Mouse (Mus musculus): Measurements from ENCODE around the gene Wdr37.

GRCm38 (mm10) chr13:8854769-8855168, 16.9 kb downstream of the Wdr37 start:
- TF ChIP-seq EP300 (IDR thresholded peaks at IDR 0.05; ENCODE audit: low read depth) (no peak), CTCF (IDR thresholded peaks at IDR 0.05; ENCODE audit: low read depth) (no peak)

Measured in liver, embryonic 14.5 days (tissue).